Mouse (Mus musculus): ENCODE measurements around the gene Adgre5. TPM values are rescaled to one million over a fixed set of nuclear protein-coding genes. Genes with fewer than 3 reads are reported as not detected.

Gene Adgre5
- polyA plus RNA-seq, 1 experiment from 2014 or later, result 12.2 TPM

DNA sequence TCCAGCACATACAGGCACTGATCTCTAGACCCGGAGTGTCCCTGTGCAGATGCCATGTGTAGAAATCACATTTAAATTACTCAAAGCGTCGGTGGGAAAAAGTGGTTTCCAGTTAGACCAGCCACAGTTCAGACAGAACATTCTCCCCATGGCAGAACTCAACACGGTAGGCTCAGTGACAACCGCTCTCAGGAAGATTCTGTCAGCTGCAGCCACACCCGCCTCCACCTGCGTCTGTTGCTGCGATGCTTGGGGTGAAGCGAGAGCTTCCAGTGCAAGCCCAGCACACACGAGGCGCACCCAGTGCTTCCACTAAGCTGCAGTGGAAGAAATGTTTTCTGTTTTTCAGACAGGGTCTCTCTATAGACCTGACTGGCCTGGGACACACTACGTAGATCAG lies 61.3 kb downstream of the Adgre5 start:
- Histone ChIP-seq H3K27ac (ENCODE audit: low read depth, low read length) (no peak overlapping the region), H3K36me3 (ENCODE audit: control insufficient read depth, insufficient read depth, low read length) (no peaks in the 10 kb centered on the region), H3K4me3 (ENCODE audit: low read depth, low read length) (no peak overlapping the region), H3K27me3 (ENCODE audit: control insufficient read depth, insufficient read depth, low read length) (no peaks in the 10 kb centered on the region), H3K9ac (ENCODE audit: low read length) (no peak overlapping the region), H3K4me2 (ENCODE audit: low read depth, low read length, severe bottlenecking) (no peak overlapping the region), H3K4me1 (replicated peaks; ENCODE audit: control insufficient read depth, insufficient read depth, low read length) (no peaks in the 10 kb centered on the region), H3K9me3 (ENCODE audit: control insufficient read depth, low read length) (no peaks in the 10 kb centered on the region)
- 92% methylated on average over 12 of the region's 12 CpGs for WGBS
- DNase-seq (ENCODE audit: low spot score), result no peak
- ATAC-seq (replicated peaks; ENCODE audit: low FRiP score), result no peak

DNA sequence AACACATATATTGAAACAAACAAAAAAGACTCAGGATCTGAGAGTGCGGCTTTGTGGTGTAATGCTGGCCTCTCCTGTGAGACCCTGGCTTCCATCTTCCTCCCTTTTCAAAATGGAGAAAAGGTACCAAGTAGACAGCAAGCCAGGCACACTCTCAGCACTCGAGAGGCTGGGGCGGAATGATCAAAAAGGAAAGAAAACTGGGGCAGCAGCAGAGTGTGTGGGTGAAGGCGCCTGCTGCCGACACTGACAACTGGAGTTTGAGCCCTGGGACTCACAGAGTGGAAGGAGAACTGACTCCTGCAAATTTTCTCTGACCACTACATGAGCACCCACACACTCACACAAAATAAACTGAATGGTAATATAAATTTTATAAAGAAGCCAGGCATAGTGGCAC lies 66.6 kb downstream of the Adgre5 start:
- Histone ChIP-seq H3K36me3 (ENCODE audit: control insufficient read depth, insufficient read depth, low read length) (no peaks in the 10 kb centered on the region; the same call in 1 of the 2 replicates), H3K9me3 (ENCODE audit: control insufficient read depth, low read length) (no peaks in the 10 kb centered on the region), H3K9ac (ENCODE audit: low read length) (no peak overlapping the region), H3K27me3 (ENCODE audit: control insufficient read depth, insufficient read depth, low read length) (no peaks in the 10 kb centered on the region), H3K27ac (ENCODE audit: low read depth, low read length) (no peak overlapping the region), H3K4me2 (ENCODE audit: low read depth, low read length, severe bottlenecking) (no peak overlapping the region), H3K4me1 (replicated peaks; ENCODE audit: control insufficient read depth, insufficient read depth, low read length) (no peaks in the 10 kb centered on the region), H3K4me3 (ENCODE audit: low read depth, low read length) (no peak overlapping the region)
- 91% methylated on average over 5 of the region's 5 CpGs for WGBS
- ATAC-seq (replicated peaks; ENCODE audit: low FRiP score) (no peak), DNase-seq (ENCODE audit: low spot score) (no peak)

Small RNA genes lying within 50 kb of the gene (microRNA-seq; reads per million reads assigned to microRNA genes)
- not detected for gene Mir1668 (ENCODE audit: insufficient number of aligned reads)

Other genes starting within 250 kb of the Adgre5 start
- gene Olfr370, start 205.5 kb downstream of the Adgre5 start, polyA plus RNA-seq (2014; fragmentation: Nextera tagmentation; extraction: Ambion mirVana), result not detected in 2 replicates
- gene Ndufb7, start 174.7 kb downstream of the Adgre5 start, polyA plus RNA-seq (2014; fragmentation: Nextera tagmentation; extraction: Ambion mirVana), result 333 and 339 TPM in 2 replicates
- 550 and 611 TPM in 2 replicates for gene Tecr, start 133.4 kb downstream of the Adgre5 start, polyA plus RNA-seq (2014; fragmentation: Nextera tagmentation; extraction: Ambion mirVana)
- 73.8 and 78.5 TPM in 2 replicates for gene Dnajb1, start 133.1 kb downstream of the Adgre5 start, polyA plus RNA-seq (2014; fragmentation: Nextera tagmentation; extraction: Ambion mirVana)
- gene Gipc1, start 88.6 kb downstream of the Adgre5 start, polyA plus RNA-seq (2014; fragmentation: Nextera tagmentation; extraction: Ambion mirVana), result 217 and 231 TPM in 2 replicates
- 0.47 and 0.60 TPM in 2 replicates for gene Ptger1, start 74.6 kb downstream of the Adgre5 start, polyA plus RNA-seq (2014; fragmentation: Nextera tagmentation; extraction: Ambion mirVana)
- gene Pkn1, start 42.1 kb downstream of the Adgre5 start, polyA plus RNA-seq (2014; fragmentation: Nextera tagmentation; extraction: Ambion mirVana), result 28.3 and 31.6 TPM in 2 replicates
- 251 and 267 TPM in 2 replicates for gene Ddx39, start 26.1 kb downstream of the Adgre5 start, polyA plus RNA-seq (2014; fragmentation: Nextera tagmentation; extraction: Ambion mirVana)
- gene Adgrl1, start 158.8 kb upstream of the Adgre5 start, polyA plus RNA-seq (2014; fragmentation: Nextera tagmentation; extraction: Ambion mirVana), result 24.5 and 27.8 TPM in 2 replicates
- 0.92 and 1.2 TPM in 2 replicates for gene Gm10644, start 213.9 kb upstream of the Adgre5 start, polyA plus RNA-seq (2014; fragmentation: Nextera tagmentation; extraction: Ambion mirVana)
- 92.7 and 94.0 TPM in 2 replicates for gene Asf1b, start 214.2 kb upstream of the Adgre5 start, polyA plus RNA-seq (2014; fragmentation: Nextera tagmentation; extraction: Ambion mirVana)
- gene Prkaca, start 231.7 kb upstream of the Adgre5 start, polyA plus RNA-seq (2014; fragmentation: Nextera tagmentation; extraction: Ambion mirVana), result 171 and 189 TPM in 2 replicates